Mouse (Mus musculus) heart, embryonic 10.5 days (tissue): ENCODE data around the gene Bdh1. TPM values are rescaled to one million over a fixed set of nuclear protein-coding genes. Genes with fewer than 3 reads are reported as not detected.

ENCODE experiments used
- DNase-seq: peaks from one replicate; pipeline ENCODE4 v3.0.0-alpha.2; 2017; ENCODE audit warnings: low spot score
- H3K27ac ChIP-seq: fragments of 300-500 bp; sonication (generic); 2 replicates; pipeline ENCODE4 v1.5.1; 2016; ENCODE audit warnings: mild to moderate bottlenecking
- H3K27me3 ChIP-seq: fragments of 300-500 bp; sonication (generic); 2 replicates; pipeline ENCODE4 v1.6.1; 2016; ENCODE audit warnings: mild to moderate bottlenecking; ENCODE audit not compliant: poor library complexity, insufficient read depth, severe bottlenecking
- H3K36me3 ChIP-seq: fragments of 300-500 bp; sonication (generic); 2 replicates; pipeline ENCODE4 v1.6.1; 2016; ENCODE audit warnings: mild to moderate bottlenecking, moderate library complexity
- H3K4me1 ChIP-seq: fragments of 300-500 bp; sonication (generic); 2 replicates; pipeline ENCODE4 v1.6.1; 2016; ENCODE audit warnings: mild to moderate bottlenecking
- H3K4me3 ChIP-seq: fragments of 300-500 bp; sonication (generic); 2 replicates; pipeline ENCODE4 v1.5.1; 2016; ENCODE audit warnings: mild to moderate bottlenecking, moderate library complexity
- H3K9me3 ChIP-seq: fragments of 300-500 bp; sonication (generic); 2 replicates; pipeline ENCODE4 v1.6.1; 2016; ENCODE audit warnings: mild to moderate bottlenecking, moderate library complexity
- WGBS: fragments of 180-500 bp; shearing (Covaris S2); methylation state at CpG from one replicate; pipeline ENCODE4 v1.1.7; 2016; 5-methylcytosine and 5-hydroxymethylcytosine counted together
- polyA plus RNA-seq: library from polyadenylated mRNA; unstranded; fragments of >200 nt; fragmentation: Nextera tagmentation; extraction: Ambion mirVana; gene quantifications from 2 replicates; pipeline ENCODE4 v1.2.1, GENCODE M21; 2016

The Bdh1 gene
- polyA plus RNA-seq, 1 experiment from 2014 or later, result 10.7 TPM

GRCm38 (mm10) chr16:31435146-31435545 is 13.1 kb downstream of the Bdh1 start:
- Histone ChIP-seq H3K27me3 (peaks cover 11% of the 10 kb centered on the region; the same call in 1 of the 2 replicates), H3K27ac (no peak overlapping the region), H3K4me3 (no peak overlapping the region), H3K4me1 (peaks cover 7% of the 10 kb centered on the region; the same call in 1 of the 2 replicates), H3K36me3 (no peaks in the 10 kb centered on the region; the same call in 1 of the 2 replicates), H3K9me3 (no peaks in the 10 kb centered on the region)
- WGBS, result 81% methylated on average over 4 of the region's 4 CpGs
- DNase-seq, result no peak

- 46% methylated on average over 9 of the region's 9 CpGs for WGBS
- peaks cover 9% of the 10 kb centered on the region; the same call in 1 of the 2 replicates for H3K27me3 ChIP-seq
- H3K36me3 ChIP-seq, result no peaks in the 10 kb centered on the region; the same call in 1 of the 2 replicates
- H3K27ac ChIP-seq, result no peak overlapping the region
- H3K4me3 ChIP-seq, result no peak overlapping the region
- H3K4me1 ChIP-seq, result peaks cover 6% of the 10 kb centered on the region; the same call in 1 of the 2 replicates
- DNase-seq, result no peak
- H3K9me3 ChIP-seq, result no peaks in the 10 kb centered on the region
Observed at GRCm38 (mm10) chr16:31436085-31436484, 14.0 kb downstream of the Bdh1 start.

- DNase-seq, result no peak
- no peaks in the 10 kb centered on the region for H3K9me3 ChIP-seq
- H3K36me3 ChIP-seq, result no peaks in the 10 kb centered on the region; the same call in 1 of the 2 replicates
- WGBS, result 85% methylated on average over 11 of the region's 11 CpGs
- no peak overlapping the region for H3K4me3 ChIP-seq
- no peaks in the 10 kb centered on the region for H3K27me3 ChIP-seq
- H3K27ac ChIP-seq, result no peak overlapping the region
- peaks cover 6% of the 10 kb centered on the region; the same call in 1 of the 2 replicates for H3K4me1 ChIP-seq
Observed at GRCm38 (mm10) chr16:31437358-31437757, 15.3 kb downstream of the Bdh1 start.

- 88% methylated on average over 5 of the region's 5 CpGs for WGBS
- DNase-seq, result no peak
- no peak overlapping the region for H3K27ac ChIP-seq
Observed at GRCm38 (mm10) chr16:31439529-31439928, 17.4 kb downstream of the Bdh1 start.

GRCm38 (mm10) chr16:31440046-31440445 is 18.0 kb downstream of the Bdh1 start:
- Histone ChIP-seq H3K27me3 (no peaks in the 10 kb centered on the region), H3K4me1 (no peaks in the 10 kb centered on the region), H3K36me3 (no peaks in the 10 kb centered on the region; the same call in 1 of the 2 replicates), H3K27ac (no peak overlapping the region), H3K4me3 (no peak overlapping the region), H3K9me3 (no peaks in the 10 kb centered on the region)
- DNase-seq, result no peak
- WGBS, result 84% methylated on average over 1 of the region's 1 CpGs

More at GRCm38 (mm10) chr16:31439529-31439928, 17.4 kb downstream of the Bdh1 start:
- H3K9me3 ChIP-seq, result no peaks in the 10 kb centered on the region
- H3K27me3 ChIP-seq, result no peaks in the 10 kb centered on the region
- H3K4me1 ChIP-seq, result no peaks in the 10 kb centered on the region
- no peak overlapping the region for H3K4me3 ChIP-seq
- no peaks in the 10 kb centered on the region; the same call in 1 of the 2 replicates for H3K36me3 ChIP-seq

- H3K27me3 ChIP-seq, result no peaks in the 10 kb centered on the region
- H3K36me3 ChIP-seq, result no peaks in the 10 kb centered on the region
- no peak overlapping the region for H3K4me3 ChIP-seq
- WGBS, result 89% methylated on average over 6 of the region's 6 CpGs
- H3K4me1 ChIP-seq, result no peaks in the 10 kb centered on the region
- no peak overlapping the region for H3K27ac ChIP-seq
- H3K9me3 ChIP-seq, result no peaks in the 10 kb centered on the region
- no peak for DNase-seq
Observed at GRCm38 (mm10) chr16:31444521-31444920, 22.4 kb downstream of the Bdh1 start.

- Histone ChIP-seq H3K27me3 (0 out of 2 replicates have a peak, but pooled peaks cover 5% of the 10 kb centered on the region), H3K4me3 (no peak overlapping the region), H3K4me1 (no peaks in the 10 kb centered on the region), H3K36me3 (no peaks in the 10 kb centered on the region), H3K27ac (no peak overlapping the region), H3K9me3 (no peaks in the 10 kb centered on the region)
- no peak for DNase-seq
- WGBS, result 71% methylated on average over 15 of the region's 15 CpGs
Observed at GRCm38 (mm10) chr16:31446067-31446853, 24.2 kb downstream of the Bdh1 start.

- Histone ChIP-seq H3K9me3 (no peaks in the 10 kb centered on the region), H3K27ac (no peak overlapping the region), H3K4me3 (no peak overlapping the region), H3K36me3 (no peaks in the 10 kb centered on the region), H3K27me3 (0 out of 2 replicates have a peak, but pooled peaks cover 5% of the 10 kb centered on the region), H3K4me1 (peaks cover 15% of the 10 kb centered on the region)
- no peak for DNase-seq
- WGBS, result 85% methylated on average over 4 of the region's 4 CpGs
Observed at GRCm38 (mm10) chr16:31449973-31450372, 27.9 kb downstream of the Bdh1 start.

- WGBS, result 61% methylated on average over 3 of the region's 3 CpGs
Observed at GRCm38 (mm10) chr16:31451235-31451634, 29.2 kb downstream of the Bdh1 start.

GRCm38 (mm10) chr16:31452467-31452866 is 30.4 kb downstream of the Bdh1 start:
- peaks cover 28% of the 10 kb centered on the region for H3K4me1 ChIP-seq
- DNase-seq, result no peak
- no peaks in the 10 kb centered on the region for H3K9me3 ChIP-seq
- H3K4me3 ChIP-seq, result no peak overlapping the region
- WGBS, result 70% methylated on average over 6 of the region's 7 CpGs
- no peak overlapping the region for H3K27ac ChIP-seq
- 0 out of 2 replicates have a peak, but pooled peaks cover 5% of the 10 kb centered on the region for H3K27me3 ChIP-seq
- no peaks in the 10 kb centered on the region for H3K36me3 ChIP-seq

More at GRCm38 (mm10) chr16:31451235-31451634, 29.2 kb downstream of the Bdh1 start:
- Histone ChIP-seq H3K4me1 (peaks cover 28% of the 10 kb centered on the region), H3K27ac (no peak overlapping the region), H3K27me3 (0 out of 2 replicates have a peak, but pooled peaks cover 5% of the 10 kb centered on the region), H3K4me3 (no peak overlapping the region), H3K36me3 (no peaks in the 10 kb centered on the region), H3K9me3 (no peaks in the 10 kb centered on the region)
- no peak for DNase-seq

- DNase-seq, result no peak
- Histone ChIP-seq H3K4me3 (no peak overlapping the region), H3K9me3 (no peaks in the 10 kb centered on the region), H3K27ac (0 out of 2 replicates have a peak overlapping the region, but pooled peaks have one; percentile 10), H3K4me1 (peaks cover 31% of the 10 kb centered on the region), H3K27me3 (0 out of 2 replicates have a peak, but pooled peaks cover 5% of the 10 kb centered on the region), H3K36me3 (no peaks in the 10 kb centered on the region)
- WGBS, result 81% methylated on average over 4 of the region's 4 CpGs
Observed at GRCm38 (mm10) chr16:31454013-31454412, 31.9 kb downstream of the Bdh1 start.

- Histone ChIP-seq H3K9me3 (no peaks in the 10 kb centered on the region), H3K27me3 (peaks cover 10% of the 10 kb centered on the region; the same call in 1 of the 2 replicates), H3K4me1 (peaks cover 41% of the 10 kb centered on the region), H3K27ac (peak overlapping the region; percentile 72), H3K4me3 (no peak overlapping the region), H3K36me3 (no peaks in the 10 kb centered on the region)
- 64% methylated on average over 21 of the region's 21 CpGs for WGBS
- DNase-seq, result no peak
Observed at GRCm38 (mm10) chr16:31455276-31456045, 33.4 kb downstream of the Bdh1 start.
